Mouse (Mus musculus) heart, embryonic 13.5 days (tissue): ENCODE data around the gene Itgb1. TPM values are rescaled to one million over a fixed set of nuclear protein-coding genes. Genes with fewer than 3 reads are reported as not detected.

Experiments
- ATAC-seq: fragments of 200-750 bp; cut with Nextera tagmentation; 2 replicates; pipeline ENCODE4 v1.8.0; 2017; ENCODE audit warnings: moderate TSS enrichment; ENCODE audit not compliant: insufficient number of reproducible peaks, low FRiP score, low TSS enrichment; ENCODE audit errors: extremely low read depth
- H3K27ac ChIP-seq: fragments of 300-500 bp; sonication (generic); replicated peaks from 2 replicates; pipeline ENCODE4 v1.5.1; 2015; ENCODE audit warnings: moderate library complexity, mild to moderate bottlenecking, inconsistent platforms
- H3K27me3 ChIP-seq: fragments of 300-500 bp; sonication (generic); replicated peaks from 2 replicates; pipeline ENCODE4 v1.6.1; 2015; ENCODE audit warnings: mild to moderate bottlenecking, inconsistent platforms
- H3K36me3 ChIP-seq: fragments of 300-500 bp; sonication (generic); 2 replicates; pipeline ENCODE4 v1.6.1; 2015; ENCODE audit warnings: mild to moderate bottlenecking, inconsistent platforms
- H3K4me1 ChIP-seq: fragments of 300-500 bp; sonication (generic); 2 replicates; pipeline ENCODE4 v1.6.1; 2015; ENCODE audit warnings: inconsistent platforms
- H3K4me2 ChIP-seq: fragments of 300-500 bp; sonication (generic); 2 replicates; pipeline ENCODE4 v1.6.1; 2015; ENCODE audit warnings: inconsistent platforms, mild to moderate bottlenecking, moderate library complexity
- H3K4me3 ChIP-seq: fragments of 300-500 bp; sonication (generic); 2 replicates; pipeline ENCODE4 v1.5.1; 2015; ENCODE audit warnings: moderate library complexity, mild to moderate bottlenecking, inconsistent platforms
- H3K9ac ChIP-seq: fragments of 300-500 bp; sonication (generic); 2 replicates; pipeline ENCODE4 v1.6.1; 2015; ENCODE audit warnings: inconsistent platforms, mild to moderate bottlenecking, moderate library complexity
- H3K9me3 ChIP-seq: fragments of 300-500 bp; sonication (generic); 2 replicates; pipeline ENCODE4 v1.6.1; 2016; ENCODE audit warnings: inconsistent platforms
- WGBS: fragments of 180-500 bp; shearing (Covaris S2); methylation state at CpG from one replicate; pipeline ENCODE4 v1.1.7; 2015; ENCODE audit warnings: mixed read lengths; 5-methylcytosine and 5-hydroxymethylcytosine counted together
- polyA plus RNA-seq: library from polyadenylated mRNA; unstranded; fragments of >200 nt; fragmentation: Nextera tagmentation; extraction: Ambion mirVana; gene quantifications from 2 replicates; pipeline ENCODE4 v1.2.1, GENCODE M21; 2015

The Itgb1 gene
- polyA plus RNA-seq, 1 experiment from 2014 or later = 304 TPM

GRCm38 (mm10) chr8:128727213-128727612 is 41.8 kb downstream of the Itgb1 start:
- whole genome bisulfite sequencing = 92% methylated on average over 1 of the region's 1 CpGs
- no peaks in the 10 kb centered on the region for H3K4me1 ChIP-seq
- H3K4me2 ChIP-seq = no peak overlapping the region
- H3K27me3 ChIP-seq = no peaks in the 10 kb centered on the region
- no peaks in the 10 kb centered on the region for H3K9me3 ChIP-seq
- ATAC-seq = no peak
- no peak overlapping the region for H3K4me3 ChIP-seq
- no peak overlapping the region for H3K9ac ChIP-seq
- peaks cover 85% of the 10 kb centered on the region for H3K36me3 ChIP-seq
- H3K27ac ChIP-seq = no peak overlapping the region

- H3K4me2 ChIP-seq = no peak overlapping the region
- no peak overlapping the region for H3K27ac ChIP-seq
- no peaks in the 10 kb centered on the region for H3K4me1 ChIP-seq
- no peaks in the 10 kb centered on the region for H3K9me3 ChIP-seq
- no peak for ATAC-seq
- H3K36me3 ChIP-seq = peaks cover 87% of the 10 kb centered on the region
- no peaks in the 10 kb centered on the region for H3K27me3 ChIP-seq
- H3K9ac ChIP-seq = no peak overlapping the region
- no peak overlapping the region for H3K4me3 ChIP-seq
- WGBS = 78% methylated on average over 2 of the region's 2 CpGs
These were observed 46.8 kb downstream of the Itgb1 start for GRCm38 (mm10) chr8:128732254-128732653.

DNA sequence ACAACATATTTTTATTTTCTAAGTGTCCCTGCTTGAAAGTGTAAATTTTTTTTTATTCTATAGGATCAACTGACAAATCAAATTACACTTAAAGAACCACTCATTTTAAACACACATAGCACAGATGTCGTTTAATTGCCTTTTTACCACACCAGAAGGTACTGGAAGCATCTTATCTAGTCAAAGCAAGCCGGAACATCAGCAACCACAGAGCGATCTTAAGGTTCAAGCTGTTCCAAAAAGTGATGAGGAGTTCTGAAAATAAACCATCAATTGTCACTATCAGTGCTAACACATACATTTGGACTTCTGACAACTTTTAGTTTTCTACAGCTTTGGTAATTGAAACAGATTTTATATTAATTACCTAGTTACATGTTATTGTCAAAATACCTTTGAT is 48.7 kb downstream of the Itgb1 start:
- Histone ChIP-seq H3K4me2 (no peak overlapping the region), H3K4me1 (no peaks in the 10 kb centered on the region), H3K27ac (no peak overlapping the region), H3K27me3 (no peaks in the 10 kb centered on the region), H3K36me3 (peaks cover 88% of the 10 kb centered on the region), H3K9me3 (no peaks in the 10 kb centered on the region), H3K4me3 (no peak overlapping the region), H3K9ac (no peak overlapping the region)
- ATAC-seq = no peak
- 90% methylated on average over 3 of the region's 3 CpGs for WGBS

DNA sequence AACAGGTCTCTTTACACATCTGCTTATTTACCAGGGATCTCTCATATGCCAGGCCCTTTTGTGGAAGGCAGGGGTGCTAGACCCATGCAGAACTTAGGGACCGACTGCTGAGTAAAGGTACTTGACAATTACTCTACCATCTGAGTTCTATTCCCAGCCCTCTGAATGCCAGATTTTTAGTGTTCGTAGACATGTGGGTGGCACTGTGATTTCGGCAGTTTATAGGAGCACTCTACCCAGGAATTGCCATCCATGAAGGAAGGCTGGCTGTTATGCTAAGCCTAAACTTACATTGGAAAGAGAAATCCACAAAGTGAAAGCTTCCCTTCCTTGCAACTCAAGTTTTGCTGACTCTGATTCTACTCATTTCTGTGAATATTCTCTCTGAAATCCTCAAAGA is 50.2 kb downstream of the Itgb1 start:
- ATAC-seq = no peak
- H3K9me3 ChIP-seq = no peaks in the 10 kb centered on the region
- H3K4me1 ChIP-seq = no peaks in the 10 kb centered on the region
- no peaks in the 10 kb centered on the region for H3K27me3 ChIP-seq
- no peak overlapping the region for H3K9ac ChIP-seq
- no peak overlapping the region for H3K4me2 ChIP-seq
- H3K4me3 ChIP-seq = no peak overlapping the region
- H3K36me3 ChIP-seq = peaks cover 87% of the 10 kb centered on the region
- 89% methylated on average over 3 of the region's 3 CpGs for WGBS
- no peak overlapping the region for H3K27ac ChIP-seq

Other genes with a start within 250 kb of the Itgb1 start
- not detected in 2 replicates for gene Gm3952, start 113.0 kb downstream of the Itgb1 start, polyA plus RNA-seq